8 mouse cellular contexts compared by ENCODE assay signal in the genomic region with DNA sequence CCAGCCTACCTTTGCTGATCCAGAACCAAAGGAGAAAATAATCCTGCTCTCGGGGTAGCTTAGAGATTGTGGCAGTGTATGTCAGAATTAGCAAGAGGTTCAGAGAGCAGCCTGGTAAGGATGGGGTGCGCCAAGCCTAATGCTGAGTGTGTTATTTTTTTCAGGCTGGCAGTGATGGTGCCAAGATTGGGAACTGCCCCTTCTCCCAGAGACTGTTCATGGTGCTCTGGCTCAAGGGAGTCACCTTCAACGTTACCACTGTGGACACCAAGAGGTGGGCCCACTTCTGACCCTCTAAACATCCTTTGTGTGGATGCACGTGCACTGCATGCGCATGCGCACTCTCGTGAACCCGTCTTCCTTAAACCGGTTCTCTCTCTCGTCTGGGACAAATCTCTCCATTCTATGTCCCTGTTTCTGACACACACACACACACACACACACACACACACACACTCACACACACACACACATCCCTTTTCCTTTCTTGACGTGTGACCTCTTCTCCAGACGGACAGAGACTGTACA. TPM values are rescaled to one million over a fixed set of nuclear protein-coding genes. Genes with fewer than 3 reads are reported as not detected.
DNase-seq lines count a peak whose midpoint lies in the region; ATAC-seq and TF ChIP-seq lines count a peak whose summit lies in the region.

No protein-coding gene starts in this region.

- no peak for ATAC-seq in forebrain, embryonic 15.5 days (replicated peaks)
- ATAC-seq in liver, embryonic 15.5 days (ENCODE audit: insufficient read depth): no peak
- no peak for ATAC-seq in CD4-positive, CD25-positive, alpha-beta regulatory T cell, adult 4 months

- no peak for DNase-seq in gastrocnemius, adult 2 months
- DNase-seq in gastrocnemius, postnatal 14 days: no peak
- DNase-seq in CH12.LX (ENCODE audit: extremely low read depth): no peak
- DNase-seq in right cerebral cortex, adult 18-20 months: no peak
- no peak for DNase-seq in thymus, postnatal 0 days (ENCODE audit: low spot score)

- TF ChIP-seq POLR2A in CH12.LX (IDR thresholded peaks at IDR 0.05; ENCODE audit: low read depth, low read length): no peak

- in situ Hi-C loops in CH12.LX (cut with MboI; ENCODE audit: low pct_ligation_motif_present, low pct_unique_long_range_greater_than_20kb, low sequenced_read_pairs): no loop called here

- H3K4me1 ChIP-seq in CH12.LX (ENCODE audit: control insufficient read depth in 1 of 2, insufficient read depth in 2 of 2): peaks cover 9 to 26% of the 10 kb centered on the region in 2 experiments
- peaks cover 31% of the 10 kb centered on the region for H3K4me1 ChIP-seq in forebrain, embryonic 15.5 days
- H3K4me1 ChIP-seq in liver, embryonic 15.5 days (replicated peaks): peaks cover 76% of the 10 kb centered on the region

- peaks cover 27% of the 10 kb centered on the region for H3K79me2 ChIP-seq in CH12.LX (replicated peaks; ENCODE audit: control insufficient read depth, extremely low read depth, insufficient read depth, poor library complexity, severe bottlenecking)

- H3K4me2 ChIP-seq in CH12.LX (ENCODE audit: insufficient read depth, low read depth, poor library complexity, severe bottlenecking): peak overlapping the region; percentile 58
- peak overlapping the region; percentile 49 for H3K4me2 ChIP-seq in forebrain, embryonic 15.5 days (replicated peaks)
- peak overlapping the region; percentile 98 for H3K4me2 ChIP-seq in liver, embryonic 15.5 days

- H3K9me3 ChIP-seq in CH12.LX (replicated peaks; ENCODE audit: low read length): peaks cover 7% of the 10 kb centered on the region
- no peaks in the 10 kb centered on the region for H3K9me3 ChIP-seq in forebrain, embryonic 15.5 days
- H3K9me3 ChIP-seq in liver, embryonic 15.5 days (replicated peaks): no peaks in the 10 kb centered on the region

- TF ChIP-seq EP300 in CH12.LX (IDR thresholded peaks at IDR 0.05; ENCODE audit: low read length): no peak

- H3K27ac ChIP-seq in gastrocnemius, adult 2 months: peak overlapping the region; percentile 91
- H3K27ac ChIP-seq in CH12.LX (ENCODE audit: insufficient read depth, low read depth): peak overlapping the region; percentile 96
- H3K27ac ChIP-seq in forebrain, embryonic 15.5 days (replicated peaks): peak overlapping the region; percentile 92
- peak overlapping the region; percentile 91 for H3K27ac ChIP-seq in liver, embryonic 15.5 days (replicated peaks)

- intact Hi-C loops in gastrocnemius, adult 2 months (cut with DNase I): no loop called here
- intact Hi-C loops in gastrocnemius, postnatal 14 days (cut with DNase I; ENCODE audit: low total_unique reads): no loop called here

- dilution Hi-C loops in CH12.LX (cut with MboI; ENCODE audit: extremely low pct_ligation_motif_present, extremely low pct_unique_long_range_greater_than_20kb, low sequenced_read_pairs): no loop called here

- H3K36me3 ChIP-seq in CH12.LX (replicated peaks in 1 of 2; ENCODE audit: control insufficient read depth in 1 of 2, insufficient read depth in 1 of 2, low read length in 1 of 2): peaks cover 41 to 47% of the 10 kb centered on the region in 2 experiments
- H3K36me3 ChIP-seq in forebrain, embryonic 15.5 days: peaks cover 19% of the 10 kb centered on the region
- H3K36me3 ChIP-seq in liver, embryonic 15.5 days (replicated peaks): peaks cover 52% of the 10 kb centered on the region

- TF ChIP-seq CTCF in gastrocnemius, adult 2 months (IDR thresholded peaks at IDR 0.05): no peak
- no peak for TF ChIP-seq CTCF in CH12.LX (conservative IDR thresholded peaks at IDR 0.05 in 1 of 2, IDR thresholded peaks at IDR 0.05 in 1 of 2; ENCODE audit: low read depth in 2 of 2, low read length in 2 of 2)

- peak overlapping the region; percentile 82 for H3K4me3 ChIP-seq in gastrocnemius, adult 2 months
- peak overlapping the region; percentile 79 to 94 (median 86) for H3K4me3 ChIP-seq in CH12.LX (replicated peaks in 1 of 3; ENCODE audit: low read depth in 2 of 3, low read length in 2 of 3, poor library complexity in 1 of 3)
- H3K4me3 ChIP-seq in forebrain, embryonic 15.5 days: peak overlapping the region; percentile 43; the same call in 1 of the 2 replicates
- peak overlapping the region; percentile 72 for H3K4me3 ChIP-seq in liver, embryonic 15.5 days (replicated peaks)

- no peaks in the 10 kb centered on the region for H3K27me3 ChIP-seq in CH12.LX (replicated peaks)
- no peaks in the 10 kb centered on the region for H3K27me3 ChIP-seq in forebrain, embryonic 15.5 days
- H3K27me3 ChIP-seq in liver, embryonic 15.5 days: no peaks in the 10 kb centered on the region

- TF ChIP-seq RAD21 in CH12.LX (IDR thresholded peaks at IDR 0.05; ENCODE audit: low read depth, low read length): no peak

- WGBS in forebrain, embryonic 15.5 days: 79% methylated on average over 12 of the region's 12 CpGs
- WGBS in liver, embryonic 15.5 days (ENCODE audit: insufficient replicate concordance): 81% methylated on average over 12 of the region's 12 CpGs

- peak overlapping the region; percentile 55 for H3K9ac ChIP-seq in CH12.LX (ENCODE audit: insufficient read depth, low read depth)
- H3K9ac ChIP-seq in forebrain, embryonic 15.5 days (replicated peaks): peak overlapping the region; percentile 60; the same call in 1 of the 2 replicates
- peak overlapping the region; percentile 87 for H3K9ac ChIP-seq in liver, embryonic 15.5 days

TF ChIP-seq in CH12.LX, 34 proteins besides CTCF, POLR2A, EP300 and RAD21 (continues in another document):
- TF ChIP-seq RCOR1 (conservative IDR thresholded peaks at IDR 0.05; ENCODE audit: low read depth, low read length) (no peak), USF1 (IDR thresholded peaks at IDR 0.05; ENCODE audit: low read depth, low read length) (no peak), TCF12 (IDR thresholded peaks at IDR 0.05; ENCODE audit: low read depth, low read length) (no peak), PAX5 (IDR thresholded peaks at IDR 0.05; ENCODE audit: low read length) (no peak), BHLHE40 (IDR thresholded peaks at IDR 0.05; ENCODE audit: low read depth, low read length) (peak; percentile 31; the same call in 1 of the 2 replicates), UBTF (IDR thresholded peaks at IDR 0.05; ENCODE audit: low read depth, low read length) (no peak)

RNA-seq across cellular contexts. Expression of gene Clic1, which starts 2.6 kb away (rescaled TPM):
- total RNA-seq in gastrocnemius, adult 2 months (2021): 10 to 100 TPM in 1 of 2 experiments, 1 to 10 TPM in 1; 7.2 to 11.3 TPM
- 10 to 100 TPM; 28.3 to 32.5 TPM for total RNA-seq in gastrocnemius, postnatal 14 days (2021)
- total RNA-seq in CH12.LX (2012; rRNA removed) (182 and 198 TPM in 2 replicates), CH12.LX (2014; rRNA removed) (111 and 114 TPM in 2 replicates)
- polyA plus RNA-seq in CH12.LX (2012; ENCODE audit: insufficient read length, low read depth): 160 and 163 TPM in 2 replicates
- polyA plus RNA-seq in forebrain, embryonic 15.5 days (2015; fragmentation: Nextera tagmentation; extraction: Ambion mirVana): 98.4 and 100 TPM in 2 replicates
- 120 and 122 TPM in 2 replicates for polyA plus RNA-seq in liver, embryonic 15.5 days (2015; fragmentation: Nextera tagmentation; extraction: Ambion mirVana)
- polyA plus RNA-seq in CD4-positive, CD25-positive, alpha-beta regulatory T cell, adult 4 months (2017; shearing (Covaris generic)): 100 to 1,000 TPM; 490 to 619 TPM
- 501 and 524 TPM in 2 replicates for polyA plus RNA-seq in thymus, postnatal 0 days (2015; fragmentation: Nextera tagmentation; extraction: Ambion mirVana)

RNA-seq across cellular contexts. Expression of gene Msh5, which starts 5.8 kb away (rescaled TPM):
- not detected for total RNA-seq in gastrocnemius, adult 2 months (2021)
- total RNA-seq in gastrocnemius, postnatal 14 days (2021): under 1 TPM; 0.84 to 0.94 TPM
- total RNA-seq in CH12.LX (2012; rRNA removed): 11.5 and 13.1 TPM in 2 replicates
- 6.1 and 7.6 TPM in 2 replicates for total RNA-seq in CH12.LX (2014; rRNA removed)
- polyA plus RNA-seq in CH12.LX (2012; ENCODE audit: insufficient read length, low read depth): 10.6 and 12.1 TPM in 2 replicates
- polyA plus RNA-seq in forebrain, embryonic 15.5 days (2015; fragmentation: Nextera tagmentation; extraction: Ambion mirVana): 2.8 and 3.2 TPM in 2 replicates
- 3.4 and 4.3 TPM in 2 replicates for polyA plus RNA-seq in liver, embryonic 15.5 days (2015; fragmentation: Nextera tagmentation; extraction: Ambion mirVana)
- polyA plus RNA-seq in CD4-positive, CD25-positive, alpha-beta regulatory T cell, adult 4 months (2017; shearing (Covaris generic)): 1 to 10 TPM; 1.8 to 2.5 TPM
- 8.9 and 13.5 TPM in 2 replicates for polyA plus RNA-seq in thymus, postnatal 0 days (2015; fragmentation: Nextera tagmentation; extraction: Ambion mirVana)

RNA-seq across cellular contexts. Expression of gene Ddah2, which starts 6.5 kb away (rescaled TPM):
- 1 to 10 TPM; 6.9 to 9.3 TPM for total RNA-seq in gastrocnemius, adult 2 months (2021)
- total RNA-seq in gastrocnemius, postnatal 14 days (2021): 10 to 100 TPM; 23.4 to 32.2 TPM
- total RNA-seq in CH12.LX (2012; rRNA removed): 3.4 and 4.3 TPM in 2 replicates
- total RNA-seq in CH12.LX (2014; rRNA removed): 0.94 and 1.4 TPM in 2 replicates
- polyA plus RNA-seq in CH12.LX (2012; ENCODE audit: insufficient read length, low read depth): 4.8 and 6.3 TPM in 2 replicates
- 540 and 556 TPM in 2 replicates for polyA plus RNA-seq in forebrain, embryonic 15.5 days (2015; fragmentation: Nextera tagmentation; extraction: Ambion mirVana)
- 18.6 and 22.8 TPM in 2 replicates for polyA plus RNA-seq in liver, embryonic 15.5 days (2015; fragmentation: Nextera tagmentation; extraction: Ambion mirVana)
- polyA plus RNA-seq in CD4-positive, CD25-positive, alpha-beta regulatory T cell, adult 4 months (2017; shearing (Covaris generic)): 1 to 10 TPM; 1.1 to 6.3 TPM
- polyA plus RNA-seq in thymus, postnatal 0 days (2015; fragmentation: Nextera tagmentation; extraction: Ambion mirVana): 51.6 and 57.5 TPM in 2 replicates

RNA-seq across cellular contexts. Expression of gene Ly6g6c, which starts 12.9 kb away (rescaled TPM):
- not detected for total RNA-seq in gastrocnemius, adult 2 months (2021)
- not detected for total RNA-seq in gastrocnemius, postnatal 14 days (2021)
- not detected in 2 replicates for total RNA-seq in CH12.LX (2012; rRNA removed)
- total RNA-seq in CH12.LX (2014; rRNA removed): not detected in 2 replicates
- polyA plus RNA-seq in CH12.LX (2012; ENCODE audit: insufficient read length, low read depth): 0.30 and 0.42 TPM in 2 replicates
- polyA plus RNA-seq in forebrain, embryonic 15.5 days (2015; fragmentation: Nextera tagmentation; extraction: Ambion mirVana): not detected in 2 replicates
- polyA plus RNA-seq in liver, embryonic 15.5 days (2015; fragmentation: Nextera tagmentation; extraction: Ambion mirVana): 0.21 and 0.40 TPM in 2 replicates
- not detected for polyA plus RNA-seq in CD4-positive, CD25-positive, alpha-beta regulatory T cell, adult 4 months (2017; shearing (Covaris generic))
- polyA plus RNA-seq in thymus, postnatal 0 days (2015; fragmentation: Nextera tagmentation; extraction: Ambion mirVana): 0.27 and 0.57 TPM in 2 replicates

RNA-seq across cellular contexts. Expression of gene Mpig6b, which starts 13.6 kb away (rescaled TPM):
- total RNA-seq in gastrocnemius, adult 2 months (2021): not detected
- total RNA-seq in gastrocnemius, postnatal 14 days (2021): not detected
- total RNA-seq in CH12.LX (2012; rRNA removed) (not detected in 2 replicates), CH12.LX (2014; rRNA removed) (not detected in 2 replicates)
- 0.10 TPM in 1 of 2 replicates, not detected in the other for polyA plus RNA-seq in CH12.LX (2012; ENCODE audit: insufficient read length, low read depth)
- 0.15 and 0.17 TPM in 2 replicates for polyA plus RNA-seq in forebrain, embryonic 15.5 days (2015; fragmentation: Nextera tagmentation; extraction: Ambion mirVana)
- 3.2 and 4.4 TPM in 2 replicates for polyA plus RNA-seq in liver, embryonic 15.5 days (2015; fragmentation: Nextera tagmentation; extraction: Ambion mirVana)
- polyA plus RNA-seq in CD4-positive, CD25-positive, alpha-beta regulatory T cell, adult 4 months (2017; shearing (Covaris generic)): not detected
- 0.06 and 0.08 TPM in 2 replicates for polyA plus RNA-seq in thymus, postnatal 0 days (2015; fragmentation: Nextera tagmentation; extraction: Ambion mirVana)
